Mouse (Mus musculus) limb, embryonic 14.5 days (tissue): ENCODE measurements at regions not wholly inside any gene's neighbourhood (a gene's known extent, or its start where the extent isn't known, plus 50 kb on each side); places are given as distances from the start of the nearest gene placed in this dataset.

Experiments
- ATAC-seq: fragments of 200-750 bp; cut with Nextera tagmentation; 2 replicates; pipeline ENCODE4 v1.8.0; 2017; ENCODE audit warnings: low read depth, moderate number of reproducible peaks, moderate TSS enrichment; ENCODE audit not compliant: low FRiP score
- DNase-seq: peaks from one replicate; pipeline ENCODE4 v3.0.0-alpha.2; 2015; ENCODE audit warnings: low spot score
- H3K27ac ChIP-seq: fragments of 300-500 bp; sonication (generic); replicated peaks from 2 replicates; pipeline ENCODE4 v1.5.1; 2014; ENCODE audit warnings: low read depth, mild to moderate bottlenecking, low read length, moderate library complexity, mixed read lengths
- H3K27me3 ChIP-seq: fragments of 300-500 bp; sonication (generic); 2 replicates; pipeline ENCODE4 v1.6.1; 2014; ENCODE audit warnings: low read length, mixed read lengths; ENCODE audit not compliant: control insufficient read depth, insufficient read depth
- H3K36me3 ChIP-seq: fragments of 300-500 bp; sonication (generic); 2 replicates; pipeline ENCODE4 v1.6.1; 2014; ENCODE audit warnings: mild to moderate bottlenecking, low read length, moderate library complexity, mixed read lengths; ENCODE audit not compliant: control insufficient read depth, insufficient read depth
- H3K4me1 ChIP-seq: fragments of 300-500 bp; sonication (generic); 2 replicates; pipeline ENCODE4 v1.6.1; 2014; ENCODE audit warnings: antibody characterized with exemption, low read length, mixed read lengths; ENCODE audit not compliant: control insufficient read depth, insufficient read depth
- H3K4me2 ChIP-seq: fragments of 300-500 bp; sonication (generic); replicated peaks from 2 replicates; pipeline ENCODE4 v1.6.1; 2014; ENCODE audit warnings: low read depth, mild to moderate bottlenecking, low read length, moderate library complexity; ENCODE audit not compliant: severe bottlenecking
- H3K4me3 ChIP-seq: fragments of 300-500 bp; sonication (generic); replicated peaks from 2 replicates; pipeline ENCODE4 v1.5.1; 2014; ENCODE audit warnings: low read length
- H3K9ac ChIP-seq: fragments of 300-500 bp; sonication (generic); 2 replicates; pipeline ENCODE4 v1.6.1; 2014; ENCODE audit warnings: mild to moderate bottlenecking, low read depth, low read length, moderate library complexity; ENCODE audit not compliant: severe bottlenecking
- H3K9me3 ChIP-seq: fragments of 300-500 bp; sonication (generic); 2 replicates; pipeline ENCODE4 v1.6.1; 2016; ENCODE audit warnings: low read length; ENCODE audit not compliant: control insufficient read depth
- POLR2A ChIP-seq: fragments of 200-500 bp; IDR thresholded peaks from 2 replicates; pipeline ENCODE4 v1.8.0; 2012; ENCODE audit warnings: inconsistent platforms, mild to moderate bottlenecking, moderate library complexity, borderline replicate concordance; ENCODE audit not compliant: insufficient read depth, insufficient read length; ENCODE audit errors: extremely low read depth
- WGBS: fragments of 180-500 bp; shearing (Covaris S2); extraction: QIAGEN DNeasy Blood & Tissue Kit; methylation state at CpG from one replicate; pipeline ENCODE4 v1.1.7; 2014; 5-methylcytosine and 5-hydroxymethylcytosine counted together

DNA sequence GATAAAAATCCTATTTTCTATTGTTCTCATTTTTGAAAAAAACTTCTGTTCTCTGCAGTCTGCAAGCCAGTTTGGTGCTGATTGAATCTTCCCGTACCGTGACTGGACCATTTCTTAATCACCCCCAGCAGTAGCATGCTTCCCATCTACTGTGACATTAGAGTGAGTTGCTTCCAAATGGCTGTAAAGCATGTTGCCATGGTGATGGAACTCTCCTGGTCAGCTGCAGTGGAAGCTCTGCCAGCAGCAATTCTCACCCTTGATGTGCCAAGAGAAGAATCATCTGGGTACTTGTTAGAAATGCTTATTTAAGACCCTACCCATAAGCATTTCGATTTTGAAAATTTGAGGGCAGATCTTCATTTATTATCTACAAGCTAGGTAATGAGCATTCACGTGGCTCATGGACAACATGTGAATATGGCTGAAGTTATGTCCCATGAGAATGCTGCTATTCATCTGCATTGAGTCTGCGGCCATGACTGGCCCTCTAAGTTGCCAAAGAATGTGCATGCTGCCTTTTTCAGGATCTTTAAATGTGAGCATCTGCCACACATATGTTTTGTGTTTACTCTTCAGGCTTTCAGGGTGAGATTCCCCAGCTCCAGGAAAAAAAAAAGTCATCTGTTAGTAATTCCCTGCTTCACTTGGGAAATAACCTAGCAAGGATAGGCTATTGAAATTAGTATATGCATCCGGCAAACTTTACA, 62.8 kb downstream of the H2al1n start:
- Histone ChIP-seq H3K4me2 (no peak overlapping the region), H3K4me1 (no peaks in the 10 kb centered on the region), H3K9me3 (no peaks in the 10 kb centered on the region), H3K36me3 (no peaks in the 10 kb centered on the region), H3K27ac (no peak overlapping the region), H3K4me3 (no peak overlapping the region), H3K9ac (no peak overlapping the region), H3K27me3 (no peaks in the 10 kb centered on the region)
- WGBS, result 34% methylated on average over 6 of the region's 6 CpGs
- no peak for TF ChIP-seq POLR2A
- DNase-seq (peak; percentile 70), ATAC-seq (peak; percentile 80)

DNA sequence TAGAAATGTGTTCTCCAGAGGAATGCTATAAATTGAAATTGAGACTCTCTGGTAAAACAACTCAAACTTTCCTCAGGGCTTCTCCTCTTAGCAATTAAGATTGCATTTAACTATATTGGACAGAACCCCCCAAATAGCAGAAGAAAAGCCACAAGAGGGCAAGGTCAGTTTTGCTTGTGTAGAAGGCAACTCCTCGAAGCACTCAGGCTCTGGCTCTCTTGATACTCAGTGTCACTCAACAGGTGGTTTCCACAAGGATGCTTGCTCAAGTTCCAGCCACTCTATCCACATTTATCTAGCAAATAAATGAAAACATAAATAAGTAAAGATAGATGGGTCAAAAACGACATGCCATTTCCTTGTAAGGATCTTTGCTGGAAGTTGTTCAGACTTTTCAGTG, 68.4 kb downstream of the H2al1n start:
- no peaks in the 10 kb centered on the region for H3K4me1 ChIP-seq
- 66% methylated on average over 2 of the region's 2 CpGs for WGBS
- no peak overlapping the region for H3K27ac ChIP-seq
- no peak for TF ChIP-seq POLR2A
- H3K4me2 ChIP-seq, result no peak overlapping the region
- no peak overlapping the region for H3K4me3 ChIP-seq
- no peaks in the 10 kb centered on the region for H3K36me3 ChIP-seq
- no peaks in the 10 kb centered on the region for H3K9me3 ChIP-seq
- no peaks in the 10 kb centered on the region for H3K27me3 ChIP-seq
- DNase-seq (no peak), ATAC-seq (no peak)
- no peak overlapping the region for H3K9ac ChIP-seq

DNA sequence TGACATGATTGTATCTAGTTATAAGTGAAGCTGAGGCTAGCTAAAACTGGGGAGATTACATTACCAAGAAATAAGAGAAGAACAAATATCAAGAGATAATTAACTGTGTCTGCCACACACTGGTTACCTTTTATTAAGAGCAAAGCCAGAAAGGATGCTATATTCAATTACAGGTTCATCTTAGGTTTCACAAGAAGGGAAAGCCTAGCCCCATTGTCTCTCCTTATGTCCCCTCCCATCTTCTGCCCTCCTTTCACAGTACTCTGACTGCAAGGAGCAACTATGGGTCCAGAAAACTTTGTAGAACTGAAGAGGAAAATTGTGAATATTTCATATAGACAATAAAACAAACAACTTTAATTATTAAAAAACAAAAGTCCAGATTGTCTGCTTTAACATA, 68.8 kb downstream of the H2al1n start:
- Histone ChIP-seq H3K36me3 (no peaks in the 10 kb centered on the region), H3K27ac (no peak overlapping the region), H3K4me3 (no peak overlapping the region), H3K9me3 (no peaks in the 10 kb centered on the region), H3K4me2 (no peak overlapping the region), H3K27me3 (no peaks in the 10 kb centered on the region), H3K9ac (no peak overlapping the region), H3K4me1 (no peaks in the 10 kb centered on the region)
- no peak for TF ChIP-seq POLR2A
- DNase-seq (no peak), ATAC-seq (no peak)

DNA sequence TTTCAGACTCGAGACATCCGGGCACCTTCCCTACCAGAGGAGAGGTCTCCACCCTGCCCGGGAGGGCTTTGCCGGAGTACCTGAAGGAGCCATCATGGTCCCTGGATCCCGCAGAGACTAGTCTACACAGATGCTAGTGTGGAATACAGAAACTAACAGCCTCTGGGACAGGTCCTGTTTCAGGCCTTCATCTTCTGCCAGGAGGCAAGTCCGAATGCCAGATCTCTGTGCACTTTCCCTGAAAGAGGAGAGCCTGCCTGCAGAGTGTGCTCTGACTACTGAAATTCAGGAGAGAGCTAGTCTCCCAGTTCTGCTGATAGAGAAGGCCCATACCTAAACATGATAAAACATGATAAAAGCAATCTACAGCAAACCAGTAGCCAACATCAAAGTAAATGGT, 83.9 kb downstream of the H2al1n start:
- no peaks in the 10 kb centered on the region for H3K9me3 ChIP-seq
- no peak for TF ChIP-seq POLR2A
- H3K9ac ChIP-seq, result no peak overlapping the region
- no peaks in the 10 kb centered on the region for H3K36me3 ChIP-seq
- 95% methylated on average over 6 of the region's 6 CpGs for WGBS
- H3K4me3 ChIP-seq, result no peak overlapping the region
- no peaks in the 10 kb centered on the region for H3K4me1 ChIP-seq
- no peak overlapping the region for H3K27ac ChIP-seq
- DNase-seq (no peak), ATAC-seq (no peak)
- no peak overlapping the region for H3K4me2 ChIP-seq
- no peaks in the 10 kb centered on the region for H3K27me3 ChIP-seq

DNA sequence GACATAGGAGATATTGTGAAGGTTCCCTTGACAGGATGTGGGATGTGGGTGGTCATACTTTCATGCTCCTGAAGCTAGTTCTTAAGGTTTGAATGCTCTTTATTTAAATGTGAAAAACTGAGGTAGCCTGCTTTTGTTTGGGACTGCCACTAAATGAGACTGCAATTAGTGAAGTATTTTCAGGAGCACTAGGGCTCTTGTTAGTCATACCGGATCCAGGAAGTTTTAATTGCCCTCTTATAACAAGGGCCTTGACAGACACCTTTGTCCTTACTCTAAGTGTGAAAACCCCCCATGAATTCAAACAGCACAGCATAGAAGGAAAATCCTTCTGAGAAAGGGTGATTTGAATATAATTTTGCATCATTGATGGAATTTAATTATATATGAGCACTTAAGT, 91.2 kb downstream of the H2al1n start:
- ATAC-seq (no peak), DNase-seq (no peak)
- WGBS, result 43% methylated on average over 1 of the region's 1 CpGs

More for the DNA sequence above, 91.2 kb downstream of the H2al1n start:
- no peaks in the 10 kb centered on the region for H3K36me3 ChIP-seq
- no peaks in the 10 kb centered on the region for H3K9me3 ChIP-seq
- no peak for TF ChIP-seq POLR2A
- no peak overlapping the region for H3K4me2 ChIP-seq
- no peak overlapping the region for H3K4me3 ChIP-seq
- no peaks in the 10 kb centered on the region for H3K4me1 ChIP-seq
- H3K27ac ChIP-seq, result no peak overlapping the region
- no peaks in the 10 kb centered on the region for H3K27me3 ChIP-seq
- no peak overlapping the region for H3K9ac ChIP-seq
